Mouse (Mus musculus) CH12.LX (cell line): ENCODE data around the gene Cnbp. TPM values are rescaled to one million over a fixed set of nuclear protein-coding genes. Genes with fewer than 3 reads are reported as not detected.

Experiments used
- DNase-seq: peaks from one replicate; pipeline ENCODE4 v3.0.0-alpha.2; 2013; ENCODE audit errors: extremely low read depth
- H3K27ac ChIP-seq: 2 replicates; pipeline ENCODE4 v1.5.1; 2012; ENCODE audit warnings: low read depth, mild to moderate bottlenecking, control low read depth, moderate library complexity; ENCODE audit not compliant: insufficient read depth
- H3K27me3 ChIP-seq: replicated peaks from 2 replicates; pipeline ENCODE3; 2012; ENCODE audit warnings: inconsistent platforms
- H3K36me3 ChIP-seq, 2 experiments: replicated peaks in 1 of 2; 2 replicates each; pipeline versions ENCODE3 to v1.6.1; 2012; ENCODE audit warnings: inconsistent platforms in 1 of 2, low read length in 1 of 2, mild to moderate bottlenecking in 1 of 2, mixed read lengths in 1 of 2, moderate library complexity in 1 of 2; ENCODE audit not compliant: control insufficient read depth in 1 of 2, insufficient read depth in 1 of 2
- H3K4me1 ChIP-seq, 2 experiments: 2 replicates each; pipeline ENCODE4 v1.6.1; 2012; ENCODE audit warnings: inconsistent platforms in 1 of 2, moderate library complexity in 1 of 2; ENCODE audit not compliant: insufficient read depth in 2 of 2, control insufficient read depth in 1 of 2
- H3K4me2 ChIP-seq: 2 replicates; pipeline ENCODE4 v1.6.1; 2012; ENCODE audit warnings: low read depth, mild to moderate bottlenecking, control low read depth; ENCODE audit not compliant: poor library complexity, insufficient read depth, severe bottlenecking
- H3K4me3 ChIP-seq, 3 experiments: fragments of 150-350 bp in 1 of 3; sonication (generic) in 1 of 3; replicated peaks in 1 of 3; 2 replicates each; pipeline versions ENCODE3 to v1.5.1; 2011 to 2012; ENCODE audit warnings: low read depth in 2 of 3, low read length in 2 of 3, mild to moderate bottlenecking in 2 of 3, moderate library complexity in 2 of 3, control low read depth in 1 of 3, improper control_type of control experiment in 1 of 3, inconsistent platforms in 1 of 3, mixed read lengths in 1 of 3; ENCODE audit not compliant: poor library complexity in 1 of 3
- H3K79me2 ChIP-seq: replicated peaks from 2 replicates; pipeline ENCODE4 v1.6.1; 2012; ENCODE audit warnings: mild to moderate bottlenecking, moderate library complexity; ENCODE audit not compliant: control insufficient read depth, poor library complexity, insufficient read depth, severe bottlenecking; ENCODE audit errors: extremely low read depth
- H3K9ac ChIP-seq: 2 replicates; pipeline ENCODE4 v1.6.1; 2012; ENCODE audit warnings: low read depth, mild to moderate bottlenecking, control low read depth, moderate library complexity; ENCODE audit not compliant: insufficient read depth
- H3K9me3 ChIP-seq: replicated peaks from 2 replicates; pipeline ENCODE3; 2012; ENCODE audit warnings: low read length, inconsistent platforms, mixed read lengths
- CHD1 ChIP-seq: IDR thresholded peaks from 2 replicates; pipeline ENCODE4 v1.6.1; 2012; ENCODE audit warnings: low read depth, low read length, improper control_type of control experiment, inconsistent platforms
- CHD2 ChIP-seq: IDR thresholded peaks from 2 replicates; pipeline ENCODE4 v1.6.1; 2011; ENCODE audit warnings: low read length, improper control_type of control experiment
- E2F4 ChIP-seq: IDR thresholded peaks from 2 replicates; pipeline ENCODE4 v1.6.1; 2011; ENCODE audit warnings: low read depth, low read length, improper control_type of control experiment; ENCODE audit not compliant: insufficient replicate concordance
- ETS1 ChIP-seq: conservative IDR thresholded peaks from 2 replicates; pipeline ENCODE4 v1.6.1; 2012; ENCODE audit warnings: low read depth, mild to moderate bottlenecking, inconsistent platforms, low read length, improper control_type of control experiment, moderate library complexity
- GABPA ChIP-seq: IDR thresholded peaks from 2 replicates; pipeline ENCODE4 v1.6.1; 2012; ENCODE audit warnings: low read depth, low read length, improper control_type of control experiment, inconsistent platforms; ENCODE audit not compliant: insufficient replicate concordance
- IRF4 ChIP-seq: IDR thresholded peaks from 2 replicates; pipeline ENCODE4 v1.6.1; 2014; ENCODE audit warnings: low read depth, mild to moderate bottlenecking, inconsistent platforms, low read length, improper control_type of control experiment
- JUN ChIP-seq: IDR thresholded peaks from 2 replicates; pipeline ENCODE4 v1.6.1; 2011; ENCODE audit warnings: low read depth, mild to moderate bottlenecking, low read length, improper control_type of control experiment, moderate library complexity; ENCODE audit not compliant: insufficient read depth
- JUND ChIP-seq: conservative IDR thresholded peaks from 2 replicates; pipeline ENCODE4 v1.6.1; 2011; ENCODE audit warnings: low read depth, low read length, improper control_type of control experiment
- KAT2A ChIP-seq: IDR thresholded peaks from 2 replicates; pipeline ENCODE4 v1.6.1; 2012; ENCODE audit warnings: low read length, improper control_type of control experiment, inconsistent platforms; ENCODE audit not compliant: insufficient replicate concordance
- MEF2A ChIP-seq: IDR thresholded peaks from 2 replicates; pipeline ENCODE4 v1.6.1; 2014; ENCODE audit warnings: low read depth, mild to moderate bottlenecking, inconsistent platforms, low read length, improper control_type of control experiment, borderline replicate concordance
- MYC ChIP-seq: IDR thresholded peaks from 2 replicates; pipeline ENCODE4 v1.6.1; 2011; ENCODE audit warnings: low read depth, mild to moderate bottlenecking, improper control_type of control experiment, low read length
- NELFE ChIP-seq: IDR thresholded peaks from 2 replicates; pipeline ENCODE4 v1.6.1; 2011; ENCODE audit warnings: low read depth, low read length, improper control_type of control experiment
- NRF1 ChIP-seq: IDR thresholded peaks from 2 replicates; pipeline ENCODE4 v1.6.1; 2014; ENCODE audit warnings: low read depth, mild to moderate bottlenecking, inconsistent platforms, low read length, improper control_type of control experiment, moderate library complexity
- SIN3A ChIP-seq: IDR thresholded peaks from 2 replicates; pipeline ENCODE4 v1.6.1; 2012; ENCODE audit warnings: low read length, improper control_type of control experiment, inconsistent platforms
- SMC3 ChIP-seq: IDR thresholded peaks from 2 replicates; pipeline ENCODE4 v1.6.1; 2011; ENCODE audit warnings: low read depth, low read length, improper control_type of control experiment
- TBP ChIP-seq: conservative IDR thresholded peaks from 2 replicates; pipeline ENCODE4 v1.6.1; 2011; ENCODE audit warnings: low read depth, low read length, improper control_type of control experiment
- UBTF ChIP-seq: IDR thresholded peaks from 2 replicates; pipeline ENCODE4 v1.6.1; 2012; ENCODE audit warnings: low read depth, mild to moderate bottlenecking, inconsistent platforms, low read length, improper control_type of control experiment, moderate library complexity
- USF2 ChIP-seq: conservative IDR thresholded peaks from 2 replicates; pipeline ENCODE4 v1.6.1; 2011; ENCODE audit warnings: low read depth, low read length, improper control_type of control experiment
- ZC3H11A ChIP-seq: IDR thresholded peaks from 2 replicates; pipeline ENCODE4 v1.6.1; 2012; ENCODE audit warnings: low read depth, mild to moderate bottlenecking, inconsistent platforms, low read length, improper control_type of control experiment
- ZKSCAN1 ChIP-seq: IDR thresholded peaks from 2 replicates; pipeline ENCODE4 v1.6.1; 2012; ENCODE audit warnings: low read depth, inconsistent platforms, low read length, improper control_type of control experiment, borderline replicate concordance
- dilution Hi-C: fragments of 300-500 bp; cut with MboI; formaldehyde crosslinking; loops from 2 replicates; pipeline ENCODE4 v1.14.3; 2020; ENCODE audit warnings: low sequenced_read_pairs; ENCODE audit not compliant: extremely low pct_unique_long_range_greater_than_20kb, extremely low pct_ligation_motif_present
- in situ Hi-C: fragments of 300-500 bp; cut with MboI; formaldehyde crosslinking; loops from 3 replicates; pipeline ENCODE4 v1.14.3; 2019; ENCODE audit warnings: low sequenced_read_pairs, low pct_ligation_motif_present, low pct_unique_long_range_greater_than_20kb, mixed read lengths
- polyA plus RNA-seq: library from polyadenylated mRNA; unstranded; fragments of >175 nt; gene quantifications from 2 replicates; pipeline ENCODE4 v1.2.1, GENCODE M21; 2012; ENCODE audit warnings: low read depth; ENCODE audit not compliant: insufficient read length
- total RNA-seq, 2 experiments: library from RNA; depleted of rRNA; stranded (reverse); fragments of 300-350 nt in 1 of 2; fragments of >200 nt in 1 of 2; gene quantifications; 2 replicates each; pipeline ENCODE4 v1.2.3; 2012 to 2014

Gene Cnbp
- total and polyA plus RNA-seq, 3 experiments, result 558 to 838 (median 649) TPM

- dilution Hi-C loops, result no loop called here
- Histone ChIP-seq H3K27me3 (peaks cover 6% of the 10 kb centered on the region), H3K4me1 (peaks cover 3 to 7% of the 10 kb centered on the region in 2 experiments), H3K36me3 (no peaks in the 10 kb centered on the region), H3K79me2 (no peaks in the 10 kb centered on the region), H3K27ac (no peak overlapping the region), H3K9ac (no peak overlapping the region), H3K9me3 (no peaks in the 10 kb centered on the region), H3K4me2 (no peak overlapping the region), H3K4me3 (no peak overlapping the region)
- no peak for DNase-seq
- no peak for TF ChIP-seq ZC3H11A
- no peak for TF ChIP-seq ETS1
- TF ChIP-seq JUN, result no peak
- in situ Hi-C loops, result no loop called here
These were observed 31.9 kb upstream of the Cnbp start for GRCm38 (mm10) chr6:87882816-87883215.

GRCm38 (mm10) chr6:87882221-87882620, 31.3 kb upstream of the Cnbp start:
- no peak overlapping the region for H3K4me2 ChIP-seq

GRCm38 (mm10) chr6:87879628-87880027, 28.7 kb upstream of the Cnbp start:
- dilution Hi-C loops, result no loop called here
- Histone ChIP-seq H3K9ac (no peak overlapping the region), H3K79me2 (no peaks in the 10 kb centered on the region), H3K4me2 (no peak overlapping the region), H3K4me3 (no peak overlapping the region), H3K27ac (no peak overlapping the region), H3K36me3 (no peaks in the 10 kb centered on the region), H3K9me3 (no peaks in the 10 kb centered on the region), H3K4me1 (peaks cover 7 to 9% of the 10 kb centered on the region in 2 experiments; a peak in 3 of 4 replicates), H3K27me3 (peaks cover 6% of the 10 kb centered on the region)
- in situ Hi-C loops, result no loop called here
- TF ChIP-seq MEF2A (no peak), JUN (no peak), MYC (no peak), E2F4 (no peak), IRF4 (no peak), SMC3 (no peak), CHD2 (no peak), NELFE (no peak)
- DNase-seq, result no peak

More at GRCm38 (mm10) chr6:87882221-87882620, 31.3 kb upstream of the Cnbp start:
- H3K4me1 ChIP-seq, result peaks cover 3 to 4% of the 10 kb centered on the region in 2 experiments
- H3K4me3 ChIP-seq, result no peak overlapping the region
- DNase-seq, result no peak
- dilution Hi-C loops, result no loop called here
- in situ Hi-C loops, result no loop called here
- H3K79me2 ChIP-seq, result no peaks in the 10 kb centered on the region
- H3K36me3 ChIP-seq, result no peaks in the 10 kb centered on the region
- TF ChIP-seq ZKSCAN1 (no peak), CHD1 (no peak), TBP (no peak), SMC3 (no peak), NRF1 (no peak), JUND (no peak), KAT2A (no peak), CHD2 (no peak), GABPA (no peak), MEF2A (no peak), IRF4 (no peak), USF2 (no peak), SIN3A (no peak), UBTF (no peak)
- H3K9ac ChIP-seq, result no peak overlapping the region
- no peak overlapping the region for H3K27ac ChIP-seq
- peaks cover 6% of the 10 kb centered on the region for H3K27me3 ChIP-seq
- no peaks in the 10 kb centered on the region for H3K9me3 ChIP-seq
